Mouse (Mus musculus): ENCODE measurements at regions not wholly inside any gene's neighbourhood (a gene's known extent, or its start where the extent isn't known, plus 50 kb on each side); places are given as distances from the start of the nearest gene placed in this dataset.
"Not testable (repeated sequence)": the region's sequence is repeated elsewhere in the genome, so short reads cannot be mapped to it uniquely, and the experiment has no call there.

GRCm38 (mm10) chr3:65614901-65615300 lies 51.1 kb upstream of the Lekr1 start:
- TF ChIP-seq POLR2A (IDR thresholded peaks at IDR 0.05; ENCODE audit: low read depth, low read length); CTCF (IDR thresholded peaks at IDR 0.05; ENCODE audit: extremely low read depth, insufficient read length, insufficient replicate concordance, low read depth, low read length): not testable (repeated sequence)

All from small intestine, adult 2 months (tissue).